Mouse (Mus musculus): Measurements from ENCODE around the gene Hrh2. TPM values are rescaled to one million over a fixed set of nuclear protein-coding genes. Genes with fewer than 3 reads are reported as not detected.

Hrh2 gene
- total RNA-seq, 2 experiments from 2014 or later, result 4.8 to 5.7 TPM

DNA sequence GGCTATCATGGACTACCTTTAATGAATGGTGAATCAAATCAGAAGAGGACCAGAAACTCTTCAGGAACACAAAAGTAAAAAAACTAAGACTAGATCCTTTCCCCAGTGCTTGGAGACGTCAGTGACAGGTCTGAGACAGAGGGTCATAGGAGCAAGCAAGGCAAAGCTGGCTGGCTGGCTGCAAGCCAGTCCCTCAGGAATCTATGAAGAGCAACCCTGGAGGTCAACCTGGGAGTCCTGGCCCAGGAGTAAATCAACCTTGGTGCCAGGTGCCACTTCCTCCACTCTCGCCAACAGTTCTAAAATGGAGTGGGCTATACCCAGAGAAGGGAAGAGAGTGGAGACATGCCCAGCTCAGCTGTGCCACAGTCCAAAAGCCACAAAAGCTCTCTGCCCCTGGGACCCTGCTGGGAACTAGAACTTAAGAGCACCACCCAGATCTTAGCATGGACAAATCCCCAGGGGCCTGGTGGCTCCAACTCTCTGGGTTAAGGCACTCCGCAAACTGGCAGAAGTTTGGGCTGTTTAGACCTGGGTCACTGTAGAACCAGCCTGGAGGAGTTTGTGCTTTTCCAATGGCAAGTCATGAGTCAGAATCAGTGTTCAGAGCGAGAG lies 15.4 kb upstream of the Hrh2 start:
- DNase-seq (ENCODE audit: low spot score in 2 of 2), result no peak

- DNase-seq (ENCODE audit: low spot score in 2 of 2), result no peak
Measured at GRCm38 (mm10) chr13:54177346-54177745, 14.6 kb upstream of the Hrh2 start.

GRCm38 (mm10) chr13:54178647-54179046 lies 13.3 kb upstream of the Hrh2 start:
- no peak for DNase-seq (ENCODE audit: low spot score in 2 of 2)

GRCm38 (mm10) chr13:54179971-54180370 lies 12.0 kb upstream of the Hrh2 start:
- DNase-seq (ENCODE audit: low spot score in 2 of 2), result no peak

GRCm38 (mm10) chr13:54180461-54180860 lies 11.5 kb upstream of the Hrh2 start:
- no peak for DNase-seq (ENCODE audit: low spot score in 2 of 2)

DNA sequence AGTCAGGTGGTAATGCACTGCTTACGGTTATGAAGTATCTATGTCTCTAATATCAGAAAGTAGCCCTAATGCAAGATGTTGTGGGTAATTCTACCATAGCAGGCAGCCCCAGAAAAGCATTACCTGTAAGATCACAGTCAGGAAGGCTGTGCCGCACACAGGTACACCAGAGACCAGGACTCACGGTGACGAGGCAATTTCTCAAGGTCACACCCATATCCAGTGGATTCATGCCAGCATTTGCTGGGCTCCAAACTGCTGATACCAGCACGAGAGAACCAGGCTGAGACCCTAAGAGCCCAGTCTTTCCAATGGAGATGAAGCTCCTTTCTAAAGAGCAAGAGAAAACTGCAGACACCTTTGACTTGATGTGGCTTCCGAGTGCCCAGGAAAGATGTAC lies 10.6 kb upstream of the Hrh2 start:
- no peak for DNase-seq (ENCODE audit: low spot score in 2 of 2)

DNA sequence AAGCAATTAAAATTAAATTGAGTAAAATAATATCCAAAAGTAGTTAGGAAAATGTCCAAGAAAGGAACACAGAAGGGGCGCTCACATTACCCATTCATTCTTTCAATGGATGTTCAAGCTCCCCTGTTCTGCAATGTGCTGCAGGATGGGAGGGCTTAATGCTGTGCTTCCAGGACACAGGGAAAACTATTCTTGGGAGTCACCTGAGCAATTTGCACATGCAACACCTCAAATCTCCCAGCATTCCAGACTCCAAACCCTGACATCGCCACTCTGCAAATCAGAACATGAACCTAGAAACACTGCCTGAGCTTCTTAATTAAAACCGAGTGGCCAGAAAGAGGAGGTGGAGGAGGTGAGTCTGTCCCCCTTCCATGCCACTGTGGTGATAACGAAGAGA lies 10.0 kb upstream of the Hrh2 start:
- no peak for DNase-seq (ENCODE audit: low spot score in 2 of 2)

DNA sequence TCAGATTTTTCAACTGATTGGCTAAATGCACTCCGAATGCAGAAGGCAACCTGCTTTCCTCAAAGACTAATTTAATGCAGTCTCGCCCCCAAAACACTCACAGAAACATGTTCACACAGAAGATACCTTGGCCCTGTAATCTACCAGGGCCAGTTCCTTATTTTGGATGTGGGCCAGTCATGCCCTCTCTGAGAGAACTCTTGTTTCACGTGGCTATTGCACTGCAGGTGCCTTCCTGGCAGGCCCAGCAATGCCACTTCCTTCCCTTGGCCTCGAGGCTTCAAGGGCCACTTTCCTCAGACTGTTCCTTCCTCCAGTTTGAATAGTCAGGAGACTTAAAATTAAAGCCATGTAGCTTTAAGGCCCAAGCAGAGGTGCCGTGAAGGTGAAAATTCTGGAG lies 5.5 kb upstream of the Hrh2 start:
- DNase-seq (ENCODE audit: low spot score in 2 of 2), result no peak

DNA sequence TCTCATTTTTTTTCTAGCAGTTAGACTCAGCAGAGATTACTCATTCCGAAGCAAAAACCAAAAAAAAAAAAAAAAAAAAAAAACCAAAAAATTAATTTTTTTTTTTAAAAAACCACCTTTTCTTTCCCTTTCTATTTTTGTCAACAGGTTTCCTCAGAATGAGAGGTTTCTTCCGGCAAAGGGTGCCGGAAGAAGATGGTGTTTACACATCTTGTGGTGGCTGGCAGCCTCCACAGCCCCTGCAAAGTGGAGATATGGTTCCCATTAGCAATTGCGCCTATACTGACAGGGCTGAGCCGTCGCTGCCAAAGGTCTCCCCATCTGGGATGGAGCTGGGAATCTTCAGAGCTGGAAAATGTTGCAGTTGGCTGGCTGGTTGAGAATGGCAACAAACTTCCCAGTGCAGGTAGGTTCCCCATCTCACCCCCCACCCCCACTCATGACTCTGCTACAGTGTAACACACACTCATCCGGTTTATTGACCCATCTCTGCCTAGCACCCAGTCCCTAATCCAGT lies 3.7 kb upstream of the Hrh2 start:
- no peak for DNase-seq (ENCODE audit: low spot score in 2 of 2)

DNA sequence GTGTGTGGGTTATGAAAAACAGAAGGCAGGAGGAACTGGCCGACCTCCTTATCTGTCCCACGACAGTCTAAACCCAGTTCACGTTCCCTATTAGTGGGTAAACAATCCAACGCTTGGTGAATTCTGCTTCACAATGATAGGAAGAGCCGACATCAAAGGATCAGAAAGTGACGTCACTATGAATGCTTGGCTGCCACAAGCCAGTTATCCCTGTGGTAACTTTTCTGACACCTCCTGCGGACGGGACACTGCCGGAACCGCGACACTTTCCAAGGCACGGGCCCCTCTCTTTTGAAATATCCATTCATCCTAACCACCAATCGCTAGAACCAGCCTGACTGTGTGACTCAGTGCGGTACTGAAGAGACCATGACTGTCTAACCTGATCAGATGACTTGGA lies 2.0 kb upstream of the Hrh2 start:
- DNase-seq (ENCODE audit: low spot score in 2 of 2), result no peak

DNA sequence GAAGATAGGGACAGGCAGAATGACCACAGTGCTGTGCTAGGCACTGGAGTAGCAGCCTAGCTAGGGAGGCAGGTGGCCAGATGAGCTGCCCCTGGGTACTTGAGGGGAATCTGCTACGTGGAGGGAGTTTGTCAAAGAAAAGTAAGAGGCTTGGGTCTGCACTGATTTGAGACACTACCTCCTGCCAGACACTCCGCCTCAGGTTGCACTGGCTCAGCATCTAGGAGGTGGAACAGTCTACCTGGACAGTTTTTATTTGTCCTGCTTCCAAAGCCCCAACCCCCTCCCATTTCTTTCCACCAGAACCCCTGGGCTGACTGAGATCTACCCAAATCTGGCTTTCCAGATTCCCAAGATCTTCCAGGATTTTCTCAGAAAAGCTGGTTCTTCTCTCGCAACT lies 748 bp upstream of the Hrh2 start:
- DNase-seq (ENCODE audit: low spot score in 2 of 2), result no peak

GRCm38 (mm10) chr13:54193580-54193979 lies 1.7 kb downstream of the Hrh2 start:
- no peak for DNase-seq (ENCODE audit: low spot score in 2 of 2)

- no peak for DNase-seq (ENCODE audit: low spot score in 2 of 2)
Measured at GRCm38 (mm10) chr13:54199000-54199399, 7.1 kb downstream of the Hrh2 start.

DNA sequence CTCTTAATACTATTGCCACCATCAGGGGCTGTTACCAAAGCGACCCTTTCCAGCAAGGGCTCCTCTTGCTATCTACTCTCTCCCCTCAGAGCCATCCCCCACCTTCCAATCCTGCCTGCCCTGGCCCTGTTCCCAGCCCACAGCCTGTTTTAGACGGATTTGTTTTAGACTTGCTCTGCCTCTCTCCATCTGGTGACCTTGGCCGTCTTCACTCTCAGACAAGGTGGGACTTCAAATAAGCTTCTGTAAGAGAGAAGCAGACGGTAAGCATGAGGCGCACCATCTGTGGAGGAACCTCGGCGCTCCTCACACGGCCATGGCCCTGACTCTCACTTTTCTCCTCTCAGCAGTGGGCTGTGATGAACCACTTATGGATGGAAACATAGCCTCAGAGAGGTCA lies 10.5 kb downstream of the Hrh2 start:
- DNase-seq (ENCODE audit: low spot score in 2 of 2), result no peak

DNA sequence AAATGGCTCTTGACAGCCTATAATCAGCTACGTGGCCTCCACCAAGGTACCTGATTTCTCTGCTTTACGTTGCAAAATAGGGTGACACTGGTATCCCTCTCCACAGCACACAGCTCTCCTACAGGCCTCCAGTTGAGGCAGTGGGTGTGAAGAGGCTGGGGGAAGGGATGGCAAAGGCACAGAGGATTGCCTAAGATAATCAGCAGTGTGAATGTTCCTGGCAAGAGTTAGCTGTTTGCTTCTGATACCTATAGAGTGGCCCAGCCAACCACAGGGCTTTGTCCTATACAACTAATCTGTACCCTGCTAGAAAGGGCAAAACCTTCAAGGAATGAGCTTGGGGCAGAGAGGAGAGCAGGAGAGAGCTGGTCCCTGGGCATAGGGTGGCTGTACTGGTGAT lies 11.5 kb downstream of the Hrh2 start:
- DNase-seq (ENCODE audit: low spot score in 2 of 2), result no peak

- no peak for DNase-seq (ENCODE audit: low spot score in 2 of 2)
Measured at GRCm38 (mm10) chr13:54205195-54205594, 13.3 kb downstream of the Hrh2 start.

- no peak for DNase-seq (ENCODE audit: low spot score in 2 of 2)
Measured at GRCm38 (mm10) chr13:54206140-54206753, 14.3 kb downstream of the Hrh2 start.

- DNase-seq (ENCODE audit: low spot score in 2 of 2), result no peak
Measured at GRCm38 (mm10) chr13:54209476-54210253, 17.7 kb downstream of the Hrh2 start.

GRCm38 (mm10) chr13:54211528-54212488 lies 19.9 kb downstream of the Hrh2 start:
- no peak for DNase-seq (ENCODE audit: low spot score in 2 of 2)

- no peak for DNase-seq (ENCODE audit: low spot score in 2 of 2)
Measured at GRCm38 (mm10) chr13:54212516-54212915, 20.6 kb downstream of the Hrh2 start.

DNA sequence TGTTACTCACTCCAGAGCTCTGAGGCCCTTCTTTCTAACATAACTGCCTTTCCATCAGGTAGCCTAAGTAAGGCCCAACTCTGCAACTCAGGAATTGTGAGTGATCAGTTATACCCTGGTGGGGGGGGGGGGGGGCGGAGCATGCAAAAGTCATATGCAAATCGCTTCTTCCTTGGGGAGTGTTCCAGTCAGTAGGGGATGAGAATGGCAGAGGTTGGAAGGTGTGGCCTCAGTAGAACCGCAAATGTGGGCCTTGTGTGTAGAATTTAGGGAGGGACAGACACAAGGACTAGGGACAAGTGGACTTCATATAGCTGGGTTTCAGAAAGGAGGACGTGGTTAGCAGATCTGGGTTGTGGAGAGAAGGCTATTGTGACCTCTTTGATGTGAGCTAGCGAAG lies 23.3 kb downstream of the Hrh2 start:
- DNase-seq (ENCODE audit: low spot score in 2 of 2), result no peak

Data from layer of hippocampus, postnatal 14 days (tissue).